Mouse (Mus musculus) embryonic fibroblast, embryonic 13.5 days (primary cell): Measurements from ENCODE around the gene Gm42906.

Experiments used
- CTCF ChIP-seq: IDR thresholded peaks from 2 replicates; pipeline ENCODE4 v1.5.1; 2011; ENCODE audit warnings: mild to moderate bottlenecking, control low read depth, low read length, moderate library complexity, borderline replicate concordance; ENCODE audit not compliant: insufficient read depth
- POLR2A ChIP-seq: IDR thresholded peaks from 2 replicates; pipeline ENCODE4 v1.6.1; 2011; ENCODE audit warnings: low read depth, mild to moderate bottlenecking, control low read depth, low read length, moderate library complexity

DNA sequence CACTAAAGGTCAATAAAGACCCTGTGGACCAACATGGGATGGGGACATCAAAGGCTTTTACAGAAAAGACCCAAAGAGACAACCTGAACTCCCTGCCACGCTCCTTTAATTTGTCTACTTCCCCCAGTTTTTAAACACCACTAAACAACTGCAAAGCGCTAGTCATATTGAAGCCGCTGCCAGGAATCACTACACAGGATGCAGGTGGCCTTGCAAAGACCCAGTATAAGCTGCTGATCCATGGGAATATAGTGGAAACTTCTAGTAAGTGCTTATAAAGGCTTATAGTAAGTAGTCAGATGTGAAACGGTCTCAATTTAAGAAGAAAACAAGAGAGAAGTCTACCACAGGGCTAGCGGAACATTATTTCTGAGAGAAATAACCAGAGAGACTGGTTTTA lies 237.2 kb downstream of the Gm42906 start:
- no peak for TF ChIP-seq CTCF
- TF ChIP-seq POLR2A = no peak
